Mouse (Mus musculus): Measurements from ENCODE around the gene Gprasp1.
"Not testable (repeated sequence)": the region's sequence is repeated elsewhere in the genome, so short reads cannot be mapped to it uniquely, and the experiment has no call there.

Gprasp1 gene

DNA sequence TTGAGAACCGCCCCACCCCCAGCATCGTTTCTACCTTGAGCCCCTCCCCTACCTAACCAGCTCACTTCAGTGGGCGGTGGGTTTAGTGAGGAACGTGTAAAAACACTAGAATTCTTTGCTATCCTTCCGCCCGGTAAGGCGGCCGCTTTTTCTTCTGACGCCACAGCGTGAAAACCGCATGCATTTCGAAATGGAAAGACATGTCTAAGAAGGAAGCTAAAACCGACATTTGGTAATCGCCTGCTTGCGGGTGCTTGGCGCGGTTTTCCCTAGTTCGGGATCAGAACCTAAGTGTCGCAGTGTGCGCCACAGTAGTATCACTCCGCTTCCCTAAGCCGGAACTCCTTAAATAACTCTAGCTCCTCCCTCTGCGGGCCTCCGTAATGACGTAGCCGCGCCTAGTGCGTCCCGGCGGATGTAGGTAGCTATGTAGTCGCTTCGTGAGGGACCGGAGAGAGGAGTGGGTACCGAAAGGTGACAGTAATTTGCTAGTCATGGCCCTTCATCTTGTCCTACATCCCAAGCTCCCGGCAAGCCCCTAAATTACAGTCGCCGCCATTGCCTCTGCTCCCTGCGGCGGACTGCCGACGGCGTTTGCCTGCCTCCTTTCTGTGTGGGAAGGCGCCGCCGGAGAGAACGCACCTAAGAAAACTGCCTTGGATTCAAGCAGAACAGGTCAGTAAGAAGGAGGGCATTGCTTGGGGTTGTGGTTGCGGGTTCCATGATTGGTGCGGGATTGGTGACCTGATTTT, at the start of gene Gprasp1, which contains the start of gene Armcx5:
Gene Gprasp1 (plus strand): TSS at position 430 of the 752 bp plus-strand sequence.
Gene Armcx5 (plus strand): TSS at position 430 of the 752 bp plus-strand sequence.
- DNase-seq (ENCODE audit: low spot score), result peak; percentile 85

DNA sequence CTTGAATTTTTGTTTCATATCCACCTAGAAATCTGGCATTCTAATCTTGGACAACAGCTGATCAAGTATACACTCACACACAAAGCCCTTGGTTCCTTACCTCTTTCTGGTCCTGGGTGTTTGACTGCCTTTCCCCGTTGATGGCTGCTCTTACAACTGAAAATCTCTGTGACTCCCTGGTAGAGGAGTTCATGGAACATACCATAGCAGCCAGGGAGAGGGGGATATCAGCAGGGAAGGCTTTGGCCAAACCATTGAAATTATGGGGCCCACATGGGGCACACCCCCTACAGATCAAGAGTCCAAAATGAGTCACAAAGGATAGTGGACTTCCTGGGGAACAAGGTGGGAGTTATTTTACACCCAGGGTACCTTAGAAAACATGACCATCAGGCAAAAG, 48.9 kb upstream of the Gprasp1 start, which contains the start of gene Tcp11x2:
Gene Tcp11x2 (minus strand): TSS at position 158 of the 400 bp plus-strand sequence.
- DNase-seq (ENCODE audit: low spot score), result no peak

GRCm38 (mm10) chrX:135703111-135703510, 39.4 kb upstream of the Gprasp1 start:
- DNase-seq (ENCODE audit: low spot score), result no peak

GRCm38 (mm10) chrX:135704349-135704748, 38.2 kb upstream of the Gprasp1 start:
- no peak for DNase-seq (ENCODE audit: low spot score)

GRCm38 (mm10) chrX:135712845-135713244, 29.7 kb upstream of the Gprasp1 start:
- DNase-seq (ENCODE audit: low spot score), result no peak

GRCm38 (mm10) chrX:135725161-135725560, 17.4 kb upstream of the Gprasp1 start, which contains the start of gene Tmsb15a:
Gene Tmsb15a (minus strand): TSS chrX:135725261.
- no peak for DNase-seq (ENCODE audit: low spot score)

- DNase-seq (ENCODE audit: low spot score), result no peak
These were observed 3.6 kb upstream of the Gprasp1 start for GRCm38 (mm10) chrX:135738730-135739520.

DNA sequence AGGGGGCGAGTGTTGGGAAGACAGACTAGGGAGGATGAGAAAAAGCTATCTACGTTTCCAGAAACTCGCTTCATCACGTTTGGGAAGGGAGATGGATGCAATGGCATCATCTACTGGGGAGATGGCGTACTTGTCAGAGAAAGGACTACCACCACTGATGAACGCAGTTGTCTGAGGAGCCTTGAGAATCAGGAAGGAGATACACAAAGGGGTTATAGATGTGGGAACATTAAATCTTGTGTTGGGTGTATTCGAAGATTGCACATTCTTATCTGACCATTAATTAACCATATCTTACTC, 473 bp downstream of the Gprasp1 start:
- no peak for DNase-seq (ENCODE audit: low spot score)

GRCm38 (mm10) chrX:135745376-135745775, 2.8 kb downstream of the Gprasp1 start:
- DNase-seq (ENCODE audit: low spot score), result not testable (repeated sequence)

- DNase-seq (ENCODE audit: low spot score), result peak; percentile 13
These were observed 10.3 kb downstream of the Gprasp1 start for GRCm38 (mm10) chrX:135752832-135753231.

DNA sequence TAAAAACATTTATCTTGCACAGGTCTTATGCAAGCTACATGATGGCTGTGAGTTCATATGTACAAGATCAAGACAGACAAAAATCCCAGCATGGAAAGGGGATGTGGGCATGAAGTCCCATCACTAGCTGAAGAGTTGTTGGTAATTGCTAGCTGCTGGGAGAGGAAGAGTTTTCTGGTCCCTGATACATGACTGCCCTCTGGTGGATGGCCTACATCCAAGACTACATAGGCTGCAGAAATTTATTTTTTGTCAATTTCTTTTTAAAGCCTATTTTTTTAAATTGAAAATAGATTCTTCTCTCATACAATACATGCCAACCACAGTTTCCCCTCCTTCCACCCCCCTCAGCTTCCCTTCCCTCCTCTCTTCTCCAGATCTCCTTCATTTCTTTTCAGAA, 19.2 kb downstream of the Gprasp1 start:
- no peak for DNase-seq (ENCODE audit: low spot score)

- no peak for DNase-seq (ENCODE audit: low spot score)
These were observed 25.6 kb downstream of the Gprasp1 start for GRCm38 (mm10) chrX:135768043-135768548.

DNA sequence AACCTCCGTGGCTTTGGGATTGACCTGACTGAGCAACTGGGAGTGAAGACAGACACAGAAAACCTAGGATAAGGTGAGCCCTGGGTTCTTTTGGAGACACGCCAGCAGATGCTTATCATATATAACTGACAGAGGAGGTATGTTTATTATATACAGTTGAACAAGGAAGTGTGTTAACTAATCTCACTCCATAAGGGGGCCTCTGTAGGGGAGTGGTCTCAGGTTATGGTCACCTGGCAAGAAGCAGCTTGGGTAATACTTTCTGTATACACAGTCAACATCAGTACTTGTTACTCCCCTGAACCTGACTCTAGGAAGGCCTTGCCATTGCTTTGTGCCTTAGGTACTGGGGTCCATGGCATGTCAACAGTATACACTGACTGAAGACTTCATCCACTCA, 26.0 kb downstream of the Gprasp1 start:
- DNase-seq (ENCODE audit: low spot score), result no peak

GRCm38 (mm10) chrX:135791536-135791935, 49.0 kb downstream of the Gprasp1 start:
- DNase-seq (ENCODE audit: low spot score), result no peak

GRCm38 (mm10) chrX:135792326-135792725, 49.8 kb downstream of the Gprasp1 start:
- DNase-seq (ENCODE audit: low spot score), result no peak

- peak; percentile 56 for DNase-seq (ENCODE audit: low spot score)
These were observed 53.2 kb downstream of the Gprasp1 start for GRCm38 (mm10) chrX:135795591-135796304.

DNA sequence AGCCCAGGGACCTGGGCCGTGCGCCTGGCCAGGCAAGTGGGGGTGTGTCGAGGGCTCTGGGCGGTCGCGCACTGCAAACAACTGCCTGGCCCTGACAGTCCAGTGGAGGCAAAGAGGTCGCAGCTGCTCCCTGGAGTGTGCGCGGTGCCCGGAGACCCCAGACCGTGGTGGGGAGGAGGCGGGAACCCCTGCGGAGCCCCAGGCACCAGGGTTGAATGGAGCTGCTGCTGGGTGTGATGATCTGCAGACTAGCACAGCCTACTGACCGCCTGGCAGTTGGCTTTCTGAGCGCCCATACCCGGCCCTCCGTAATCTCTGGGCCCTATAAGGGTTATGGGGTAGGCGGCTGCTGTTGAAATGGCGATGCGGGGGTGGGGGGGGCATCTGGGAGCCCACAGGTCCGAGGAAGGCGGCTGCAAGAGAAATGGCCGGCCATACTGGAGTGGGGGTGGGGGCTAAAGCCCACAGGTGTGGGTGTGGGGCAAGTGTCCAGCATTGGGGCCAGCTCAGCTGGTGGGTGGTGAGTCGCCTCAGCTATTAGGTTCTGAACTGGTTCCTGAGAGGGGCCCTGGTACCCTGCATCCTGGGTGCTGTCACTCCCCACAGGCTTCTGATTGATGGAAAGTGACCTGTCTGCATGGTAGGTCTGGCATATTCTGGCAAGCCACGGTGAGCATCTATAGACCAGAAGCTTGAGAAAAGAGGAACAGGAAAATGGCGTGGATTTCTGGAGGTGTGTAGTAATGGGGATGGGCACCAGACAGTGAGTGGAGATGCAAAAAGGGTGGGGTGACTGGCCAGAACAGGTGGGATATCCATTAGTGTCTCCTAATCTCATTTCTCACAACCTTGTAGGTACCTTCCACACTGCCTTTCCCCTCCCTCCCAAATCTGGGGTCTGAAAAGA, 54.0 kb downstream of the Gprasp1 start:
- DNase-seq (ENCODE audit: low spot score), result peak; percentile 2

DNA sequence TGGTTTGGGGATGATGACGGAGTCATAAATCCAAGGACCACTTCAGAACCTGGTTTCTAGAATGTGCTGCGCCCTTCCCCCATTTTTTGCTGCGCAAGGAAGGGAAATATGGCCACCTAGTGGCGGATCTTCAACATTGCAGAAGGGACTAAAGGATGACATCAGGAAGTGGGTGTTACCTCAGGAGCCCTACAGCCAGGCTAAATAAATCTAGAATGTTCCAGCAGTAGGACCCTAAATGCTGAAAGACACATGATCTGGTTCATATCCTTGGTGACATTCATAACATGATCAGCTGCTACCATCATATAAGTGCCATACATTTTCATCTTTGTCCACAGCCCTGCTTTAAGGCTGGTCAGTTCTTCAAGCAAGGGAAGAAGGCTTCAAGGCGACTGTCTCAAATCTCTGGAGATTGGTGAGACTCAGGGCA, 54.7 kb downstream of the Gprasp1 start, which contains the start of gene Bhlhb9:
Gene Bhlhb9 (plus strand): TSS at position 383 of the 433 bp plus-strand sequence.
- peak; percentile 12 for DNase-seq (ENCODE audit: low spot score)

- DNase-seq (ENCODE audit: low spot score), result no peak
These were observed 61.6 kb downstream of the Gprasp1 start for GRCm38 (mm10) chrX:135804149-135804548.

DNA sequence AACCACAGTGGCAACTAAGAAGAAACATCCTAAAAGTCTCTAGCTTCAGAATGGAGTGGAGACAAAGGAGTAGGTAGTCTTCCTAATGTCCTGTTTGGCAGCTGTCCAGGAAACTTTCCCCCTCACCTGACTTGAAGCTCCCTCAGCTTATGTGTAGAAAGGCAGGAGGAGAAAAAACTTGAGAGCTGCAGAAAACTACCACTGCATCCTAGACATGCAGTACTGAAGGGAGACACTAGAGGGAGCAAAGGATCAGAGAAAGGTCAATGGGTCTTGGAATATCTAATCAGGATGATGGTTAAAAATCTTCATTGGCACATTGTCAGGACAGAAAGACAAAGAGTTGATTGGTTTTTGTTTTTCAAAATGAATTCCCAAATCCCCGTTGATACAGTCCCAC, 63.2 kb downstream of the Gprasp1 start:
- peak; percentile 26 for DNase-seq (ENCODE audit: low spot score)

- not testable (repeated sequence) for DNase-seq (ENCODE audit: low spot score)
These were observed 93.4 kb downstream of the Gprasp1 start for GRCm38 (mm10) chrX:135835896-135836295.

Measured in yolk sac, embryonic 10.5 days (tissue).